Mouse (Mus musculus): ENCODE measurements around the gene Lfng.

Gene Lfng

GRCm38 (mm10) chr5:140641254-140641928 lies 34.3 kb downstream of the Lfng start:
- no peak for DNase-seq (ENCODE audit: low read depth)

- peak; percentile 52 for DNase-seq (ENCODE audit: low read depth)
Observed at GRCm38 (mm10) chr5:140642076-140642475, 35.0 kb downstream of the Lfng start.

- no peak for DNase-seq (ENCODE audit: low read depth)
Observed at GRCm38 (mm10) chr5:140644263-140644662, 37.1 kb downstream of the Lfng start.

DNA sequence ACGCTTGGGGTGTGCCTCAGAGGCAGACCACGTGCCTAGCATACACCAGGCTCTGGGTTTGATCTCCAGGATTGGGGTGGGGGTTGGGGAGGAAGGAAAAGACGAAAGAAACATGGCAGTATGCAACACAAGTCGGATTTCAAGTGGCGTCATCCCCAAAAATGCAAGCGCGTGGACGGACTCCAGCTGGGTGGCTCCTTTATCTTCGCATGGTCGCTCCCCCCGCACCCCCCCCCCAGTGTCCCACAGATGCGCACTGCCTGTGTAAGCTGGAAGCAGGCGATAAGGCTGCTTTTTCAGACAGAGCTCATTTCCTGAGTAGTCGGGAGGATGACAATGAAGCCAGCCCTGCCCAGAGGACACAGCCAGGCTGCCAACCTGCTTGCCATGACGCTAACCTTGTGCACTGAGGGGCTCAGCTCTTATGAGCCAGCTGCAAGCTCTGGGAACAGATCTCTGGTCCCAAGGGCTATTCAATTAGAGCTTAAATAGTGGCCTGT lies 37.6 kb downstream of the Lfng start:
- DNase-seq (ENCODE audit: low read depth), result peak; percentile 60

DNA sequence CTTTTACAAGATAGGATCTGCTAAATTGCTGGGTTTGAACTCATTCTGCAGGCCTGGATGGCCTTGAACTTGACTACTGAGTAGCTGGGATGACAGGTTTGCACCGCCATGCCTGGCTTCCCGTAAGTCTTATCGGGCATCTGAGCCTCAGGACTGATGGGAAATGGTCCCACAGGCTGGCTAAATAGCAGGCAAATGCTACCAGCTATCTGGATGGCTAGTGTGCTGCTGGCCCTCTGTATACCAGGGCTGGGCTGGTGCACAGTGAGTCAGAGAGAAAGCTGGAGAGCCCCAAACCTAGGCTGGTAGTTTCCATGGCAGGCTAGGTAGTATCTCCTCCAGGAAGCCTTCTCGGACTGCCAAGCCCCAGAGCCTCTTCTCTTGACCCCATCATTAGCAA lies 38.3 kb downstream of the Lfng start:
- no peak for DNase-seq (ENCODE audit: low read depth)

GRCm38 (mm10) chr5:140646171-140646570 lies 39.1 kb downstream of the Lfng start:
- DNase-seq (ENCODE audit: low read depth), result no peak

- DNase-seq (ENCODE audit: low read depth), result no peak
Observed at GRCm38 (mm10) chr5:140647031-140647760, 40.1 kb downstream of the Lfng start.

- no peak for DNase-seq (ENCODE audit: low read depth)
Observed at GRCm38 (mm10) chr5:140647821-140648518, 40.9 kb downstream of the Lfng start.

DNA sequence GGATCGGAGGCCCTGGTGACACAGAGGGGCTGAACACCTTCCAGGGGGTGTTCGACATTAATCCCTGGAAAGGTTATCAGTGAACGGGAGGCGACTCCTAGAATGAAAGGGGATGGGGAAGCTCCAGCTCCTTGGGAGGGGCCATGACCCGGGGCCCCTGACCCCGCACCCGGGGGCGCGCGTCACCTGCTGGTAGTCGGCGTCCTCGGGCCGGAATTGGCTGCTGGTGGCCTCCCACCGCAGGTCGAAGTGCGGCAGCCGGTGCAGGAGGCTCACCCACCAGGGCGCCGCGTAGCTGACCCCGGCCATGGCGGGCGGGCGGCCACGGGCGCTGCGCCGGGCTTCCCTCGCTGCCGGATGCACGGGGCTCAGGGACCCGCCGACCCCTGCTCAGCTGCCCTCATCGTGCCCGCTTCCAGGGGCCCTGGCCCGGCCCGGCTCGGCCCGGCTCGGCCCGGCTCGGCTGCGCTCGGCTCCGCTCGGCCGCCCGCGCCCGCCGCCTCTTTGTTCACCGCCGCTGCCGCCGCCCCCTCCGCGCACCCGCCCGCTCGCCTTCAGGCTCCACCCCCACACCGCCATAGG lies 41.5 kb downstream of the Lfng start, which contains the start of gene Ttyh3:
Ttyh3 (minus strand) TSS at position 513 of the 582 bp plus-strand sequence.
- no peak for DNase-seq (ENCODE audit: low read depth)

- peak; percentile 89 for DNase-seq (ENCODE audit: low read depth)
Observed at GRCm38 (mm10) chr5:140649101-140649667, 42.1 kb downstream of the Lfng start.

- no peak for DNase-seq (ENCODE audit: low read depth)
Observed at GRCm38 (mm10) chr5:140649881-140650414, 42.8 kb downstream of the Lfng start.

DNA sequence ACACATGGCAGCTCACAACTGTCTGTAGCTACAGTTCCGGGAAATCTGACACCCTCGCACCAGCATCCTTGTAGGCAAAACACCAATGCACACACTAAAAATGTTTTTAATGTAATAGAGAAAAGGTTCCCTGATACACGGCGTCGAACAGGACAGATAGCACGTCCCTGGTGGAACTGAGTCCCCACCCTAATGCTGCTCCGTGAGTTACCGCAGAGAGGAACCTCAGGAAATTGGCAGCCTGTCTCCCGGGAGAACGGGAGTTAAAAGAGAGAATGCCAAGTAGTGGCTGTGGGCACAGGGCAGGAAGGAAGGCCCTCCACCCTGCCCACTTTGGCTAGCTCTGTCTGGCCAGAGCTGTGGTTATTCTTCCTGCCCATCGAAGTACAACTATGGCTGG lies 44.1 kb downstream of the Lfng start:
- no peak for DNase-seq (ENCODE audit: low read depth)

- no peak for DNase-seq (ENCODE audit: low read depth)
Observed at GRCm38 (mm10) chr5:140652587-140652986, 45.5 kb downstream of the Lfng start.

GRCm38 (mm10) chr5:140654096-140654845 lies 47.2 kb downstream of the Lfng start:
- no peak for DNase-seq (ENCODE audit: low read depth)

DNA sequence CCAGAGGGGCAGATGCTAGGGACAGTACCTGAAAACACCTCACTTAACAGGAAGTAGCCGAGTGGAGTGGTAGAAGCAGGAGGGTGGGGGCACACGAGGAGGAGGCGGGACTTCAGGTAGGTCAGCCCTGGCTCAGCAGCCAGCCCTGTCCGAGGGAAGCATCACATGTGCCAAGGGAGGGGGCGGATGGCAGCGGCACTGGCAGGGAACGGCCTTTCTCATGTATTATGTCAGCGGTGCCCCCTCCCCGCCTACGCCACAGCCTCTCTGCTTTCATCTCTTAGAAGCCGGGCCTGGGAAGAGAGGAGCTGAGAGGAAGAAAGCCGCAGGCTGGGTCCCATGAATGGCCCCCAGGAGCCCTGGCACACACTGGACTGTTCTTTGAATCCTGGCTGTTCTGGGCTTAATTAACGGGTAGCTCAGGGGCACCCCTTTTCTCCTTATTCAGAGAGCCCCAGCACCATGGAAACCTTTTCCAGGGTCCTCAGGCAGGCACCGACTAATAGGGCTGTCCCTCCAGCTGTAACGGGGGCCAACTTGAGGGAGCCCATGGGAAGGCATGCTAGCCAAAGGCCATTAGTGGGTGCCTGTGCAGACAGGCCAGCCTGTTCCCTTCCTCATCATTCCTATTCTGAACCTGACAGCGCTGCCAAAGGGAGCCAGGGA lies 52.6 kb downstream of the Lfng start:
- no peak for DNase-seq (ENCODE audit: low read depth)

DNA sequence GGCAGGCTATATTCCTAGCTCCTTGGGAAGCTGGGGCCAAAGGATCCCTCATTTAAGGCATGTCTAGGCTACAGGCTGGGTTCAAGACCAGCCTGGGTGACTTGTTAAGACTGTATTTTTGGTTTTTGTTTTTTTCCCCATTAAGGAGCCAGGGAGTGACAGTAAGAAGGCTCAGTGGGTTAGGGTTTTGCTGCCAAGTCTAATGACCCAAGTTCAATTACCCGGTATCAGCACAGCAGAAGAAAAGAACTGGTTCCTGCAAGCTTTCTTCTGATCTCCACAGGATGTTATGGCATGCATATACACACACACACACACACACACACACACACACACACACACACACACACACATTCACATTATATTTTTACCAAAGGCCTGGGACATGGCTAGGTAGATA lies 53.3 kb downstream of the Lfng start:
- no peak for DNase-seq (ENCODE audit: low read depth)

- no peak for DNase-seq (ENCODE audit: low read depth)
Observed at GRCm38 (mm10) chr5:140661427-140661826, 54.3 kb downstream of the Lfng start.

GRCm38 (mm10) chr5:140661875-140662643 lies 54.9 kb downstream of the Lfng start:
- DNase-seq (ENCODE audit: low read depth), result no peak

GRCm38 (mm10) chr5:140662741-140663592 lies 55.8 kb downstream of the Lfng start:
- DNase-seq (ENCODE audit: low read depth), result no peak
